Mouse (Mus musculus) testis, postnatal 10 days (tissue): Measurements from ENCODE around the gene Tcp11l2.
A peak's percentile ranks its signal among the peaks of the same experiment; 100 is the strongest.

Experiments
- DNase-seq: peaks from one replicate; pipeline ENCODE4 v3.0.0; 2021; ENCODE audit warnings: low spot score

Tcp11l2 gene

GRCm38 (mm10) chr10:84656618-84657017 is 80.2 kb downstream of the Tcp11l2 start:
- peak; percentile 51 for DNase-seq

- DNase-seq = no peak
Observed at GRCm38 (mm10) chr10:84657437-84658087, 81.1 kb downstream of the Tcp11l2 start.

GRCm38 (mm10) chr10:84658088-84658848 is 81.8 kb downstream of the Tcp11l2 start:
- DNase-seq = no peak

- no peak for DNase-seq
Observed at GRCm38 (mm10) chr10:84659281-84659680, 82.9 kb downstream of the Tcp11l2 start.

GRCm38 (mm10) chr10:84662138-84662537 is 85.7 kb downstream of the Tcp11l2 start:
- DNase-seq = no peak
